Mouse (Mus musculus) embryo, embryonic 11.5 days (tissue): ENCODE data around the gene Ssrp1.

Experiments
- DNase-seq: peaks from one replicate; pipeline ENCODE4 v3.0.0-alpha.2; 2012; ENCODE audit warnings: low read depth, low spot score

Ssrp1 gene

GRCm38 (mm10) chr2:85073751-85074150 lies 36.7 kb downstream of the Ssrp1 start:
- no peak for DNase-seq

- no peak for DNase-seq
Observed at GRCm38 (mm10) chr2:85088716-85089646, 51.9 kb downstream of the Ssrp1 start.

GRCm38 (mm10) chr2:85091325-85091724 lies 54.3 kb downstream of the Ssrp1 start:
- no peak for DNase-seq

GRCm38 (mm10) chr2:85093376-85093775 lies 56.3 kb downstream of the Ssrp1 start:
- no peak for DNase-seq

- DNase-seq: no peak
Observed at GRCm38 (mm10) chr2:85095906-85096305, 58.9 kb downstream of the Ssrp1 start.
